Mouse (Mus musculus) right cerebral cortex, postnatal 36 days (tissue): ENCODE measurements around the gene Gm10840.
"Not testable (repeated sequence)": the region's sequence is repeated elsewhere in the genome, so short reads cannot be mapped to it uniquely, and the experiment has no call there.

Experiments
- DNase-seq, 2 experiments: peaks; one replicate each; pipeline ENCODE4 v3.0.0; 2022; ENCODE audit warnings: low spot score in 2 of 2, mixed read lengths in 1 of 2

The Gm10840 gene

GRCm38 (mm10) chr11:106160841-106161721 is at the start of gene Gm10840, which contains the start of gene Limd2:
TSS of gene Gm10840 (plus strand) at chr11:106160850.
TSS of gene Limd2 (minus strand) at chr11:106160860.
- DNase-seq = peak; percentile 90 to 95

- DNase-seq = no peak
Observed at GRCm38 (mm10) chr11:106111688-106112087, 49.0 kb upstream of the Gm10840 start.

GRCm38 (mm10) chr11:106122221-106122620 is 38.4 kb upstream of the Gm10840 start:
- DNase-seq = no peak

- no peak for DNase-seq
Observed at GRCm38 (mm10) chr11:106122736-106123135, 37.9 kb upstream of the Gm10840 start.

- DNase-seq = no peak
Observed at GRCm38 (mm10) chr11:106124784-106125183, 35.9 kb upstream of the Gm10840 start.

GRCm38 (mm10) chr11:106125827-106126226 is 34.8 kb upstream of the Gm10840 start:
- no peak for DNase-seq

- not testable (repeated sequence) for DNase-seq
Observed at GRCm38 (mm10) chr11:106126727-106127373, 33.8 kb upstream of the Gm10840 start.

GRCm38 (mm10) chr11:106129477-106129876 is 31.2 kb upstream of the Gm10840 start:
- DNase-seq = no peak

GRCm38 (mm10) chr11:106132516-106132915 is 28.1 kb upstream of the Gm10840 start:
- no peak for DNase-seq

- DNase-seq = no peak
Observed at GRCm38 (mm10) chr11:106134580-106135528, 25.8 kb upstream of the Gm10840 start.

- no peak for DNase-seq
Observed at GRCm38 (mm10) chr11:106151219-106151618, 9.4 kb upstream of the Gm10840 start.

GRCm38 (mm10) chr11:106152132-106152531 is 8.5 kb upstream of the Gm10840 start:
- peak in 1 of 2 experiments; percentile 65 for DNase-seq

- no peak for DNase-seq
Observed at GRCm38 (mm10) chr11:106154091-106154490, 6.6 kb upstream of the Gm10840 start.

GRCm38 (mm10) chr11:106154770-106155169 is 5.9 kb upstream of the Gm10840 start:
- DNase-seq = no peak

- DNase-seq = no peak
Observed at GRCm38 (mm10) chr11:106155761-106156160, 4.9 kb upstream of the Gm10840 start.

GRCm38 (mm10) chr11:106156257-106156656 is 4.4 kb upstream of the Gm10840 start:
- DNase-seq = no peak

GRCm38 (mm10) chr11:106157154-106157553 is 3.5 kb upstream of the Gm10840 start:
- no peak for DNase-seq

GRCm38 (mm10) chr11:106158081-106158929 is 2.3 kb upstream of the Gm10840 start:
- DNase-seq = no peak

GRCm38 (mm10) chr11:106158930-106159215 is 1.8 kb upstream of the Gm10840 start:
- DNase-seq = no peak

- DNase-seq = no peak
Observed at GRCm38 (mm10) chr11:106159216-106159920, 1.3 kb upstream of the Gm10840 start.
